Mouse (Mus musculus) ES-E14 (cell line): ENCODE measurements at regions not wholly inside any gene's neighbourhood (a gene's known extent, or its start where the extent isn't known, plus 50 kb on each side); places are given as distances from the start of the nearest gene placed in this dataset.
"Not testable (repeated sequence)": the region's sequence is repeated elsewhere in the genome, so short reads cannot be mapped to it uniquely, and the experiment has no call there.

Experiments used
- DNase-seq: peaks from one replicate; pipeline ENCODE4 v3.0.0-alpha.2; 2013; ENCODE audit warnings: low read depth, low spot score
- H3K27ac ChIP-seq: 2 replicates; pipeline ENCODE4 v1.5.1; 2012; ENCODE audit warnings: low read depth, mild to moderate bottlenecking, low read length, moderate library complexity, mixed read lengths; ENCODE audit not compliant: poor library complexity, insufficient read depth, severe bottlenecking
- H3K36me3 ChIP-seq: 2 replicates; pipeline ENCODE4 v1.6.1; 2012; ENCODE audit warnings: mild to moderate bottlenecking, low read length, moderate library complexity, mixed read lengths; ENCODE audit not compliant: control insufficient read depth, poor library complexity, insufficient read depth, severe bottlenecking
- H3K4me1 ChIP-seq, 2 experiments: fragments of 150-350 bp in 1 of 2; sonication (generic) in 1 of 2; 2 replicates each; pipeline ENCODE4 v1.6.1; 2012; ENCODE audit warnings: low read length in 2 of 2, mild to moderate bottlenecking in 1 of 2, mixed read lengths in 1 of 2; ENCODE audit not compliant: control insufficient read depth in 2 of 2, insufficient read depth in 2 of 2, poor library complexity in 1 of 2
- H3K4me3 ChIP-seq, 2 experiments: fragments of 150-350 bp in 1 of 2; sonication (generic) in 1 of 2; 2 replicates each; pipeline ENCODE4 v1.5.1; 2012; ENCODE audit warnings: low read length in 2 of 2, low read depth in 1 of 2, mild to moderate bottlenecking in 1 of 2, mixed read lengths in 1 of 2; ENCODE audit not compliant: insufficient read depth in 1 of 2, poor library complexity in 1 of 2, severe bottlenecking in 1 of 2
- H3K9ac ChIP-seq: 2 replicates; pipeline ENCODE4 v1.6.1; 2012; ENCODE audit warnings: low read depth, mild to moderate bottlenecking, low read length, mixed read lengths; ENCODE audit not compliant: poor library complexity, insufficient read depth, severe bottlenecking
- H3K9me3 ChIP-seq: fragments of 150-350 bp; sonication (generic); 2 replicates; pipeline ENCODE4 v1.6.1; 2012; ENCODE audit warnings: low read depth, mild to moderate bottlenecking, low read length; ENCODE audit not compliant: control insufficient read depth, insufficient read depth
- CHD2 ChIP-seq: IDR thresholded peaks from 2 replicates; pipeline ENCODE4 v1.6.1; 2014; ENCODE audit warnings: mild to moderate bottlenecking, low read depth, low read length, inconsistent platforms
- HCFC1 ChIP-seq: IDR thresholded peaks from 2 replicates; pipeline ENCODE4 v1.6.1; 2012; ENCODE audit warnings: low read length, inconsistent platforms, borderline replicate concordance; ENCODE audit not compliant: insufficient read depth
- MAFK ChIP-seq: IDR thresholded peaks from 2 replicates; pipeline ENCODE4 v1.6.1; 2014; ENCODE audit warnings: mild to moderate bottlenecking, low read depth, low read length, inconsistent platforms; ENCODE audit not compliant: insufficient read depth
- ZC3H11A ChIP-seq: IDR thresholded peaks from 2 replicates; pipeline ENCODE4 v1.6.1; 2012; ENCODE audit warnings: low read depth, mild to moderate bottlenecking, inconsistent platforms, low read length, borderline replicate concordance
- ZNF384 ChIP-seq: IDR thresholded peaks from 2 replicates; pipeline ENCODE4 v1.6.1; 2012; ENCODE audit warnings: low read depth, low read length, inconsistent platforms
- in situ Hi-C, 2 experiments: fragments of 600-800 bp; cut with MboI; formaldehyde crosslinking; loops; one replicate each; pipeline ENCODE4 v1.15.1; 2025; ENCODE audit warnings: low sequenced_read_pairs in 2 of 2, inconsistent platforms in 1 of 2; ENCODE audit not compliant: unreplicated experiment in 2 of 2

DNA sequence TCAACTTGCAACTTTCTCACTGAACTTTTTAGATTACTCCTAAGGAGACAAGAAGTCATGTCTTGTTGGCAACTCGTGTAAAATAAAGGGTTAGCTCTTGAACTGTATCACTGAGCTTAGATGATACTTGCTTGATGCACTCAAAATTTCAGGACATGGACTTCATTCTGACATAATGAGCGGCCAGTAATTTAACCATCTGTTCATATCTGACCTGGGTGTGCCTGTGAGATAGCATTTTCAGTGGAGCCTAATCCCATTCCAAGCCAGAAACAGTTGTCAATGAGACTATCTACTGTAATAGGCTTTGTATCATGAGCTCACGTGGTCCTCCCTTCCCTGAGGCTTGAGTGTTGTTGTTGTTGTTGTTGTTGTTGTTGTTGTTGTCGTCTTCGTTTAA, 240.3 kb downstream of the Dhx15 start:
- no peak overlapping the region for H3K4me3 ChIP-seq
- DNase-seq, result no peak
- no peak for TF ChIP-seq HCFC1
- TF ChIP-seq ZNF384, result no peak
- no peak for TF ChIP-seq ZC3H11A
- no peak for TF ChIP-seq MAFK
- no peak for TF ChIP-seq CHD2
- H3K27ac ChIP-seq, result no peak overlapping the region
- H3K9me3 ChIP-seq, result no peaks in the 10 kb centered on the region
- H3K4me1 ChIP-seq, result no peaks in the 10 kb centered on the region
- no peaks in the 10 kb centered on the region for H3K36me3 ChIP-seq
- in situ Hi-C loops, result no loop called here
- no peak overlapping the region for H3K9ac ChIP-seq

DNA sequence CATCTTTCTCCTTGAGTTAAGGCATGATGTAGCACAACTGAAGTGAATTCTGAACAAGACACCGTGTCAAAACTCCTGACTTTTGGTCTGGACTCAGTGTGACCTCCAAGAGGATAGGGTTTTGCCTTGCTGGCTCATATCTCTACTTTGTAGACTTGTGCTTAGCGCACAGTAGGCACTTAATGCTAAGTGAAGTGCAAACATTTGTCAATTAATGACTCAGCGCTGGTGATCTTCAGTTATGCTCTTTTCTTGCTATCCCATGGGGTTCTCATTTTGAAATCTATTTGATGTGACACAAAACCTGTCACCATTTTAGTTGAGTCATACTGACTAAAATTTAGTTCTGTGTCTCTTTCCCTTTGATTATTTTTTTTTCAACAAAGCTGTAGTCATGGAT, 244.3 kb downstream of the Dhx15 start:
- H3K27ac ChIP-seq, result no peak overlapping the region

DNA sequence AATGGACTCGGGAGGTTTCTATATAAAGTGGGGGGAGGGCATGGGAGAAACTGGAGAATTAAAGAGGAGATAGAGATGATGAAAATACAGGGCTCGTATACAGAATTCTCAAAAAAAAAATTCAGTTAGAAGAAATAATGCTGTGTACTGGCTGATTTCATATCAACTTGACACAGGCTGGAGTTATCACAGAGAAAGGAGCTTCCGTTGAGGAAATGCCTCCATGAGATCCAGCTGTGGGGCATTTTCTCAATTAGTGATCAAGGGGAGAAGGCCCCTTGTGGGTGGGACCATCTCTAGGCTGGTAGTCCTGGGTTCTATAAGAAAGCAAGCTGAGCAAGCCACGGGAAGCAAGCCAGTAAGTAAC, 248.4 kb downstream of the Dhx15 start:
- in situ Hi-C loops, H3K27ac ChIP-seq, H3K36me3 ChIP-seq, H3K9ac ChIP-seq, H3K9me3 ChIP-seq, H3K4me1 ChIP-seq, H3K4me3 ChIP-seq, DNase-seq: not testable (repeated sequence)

More for the DNA sequence above, 244.3 kb downstream of the Dhx15 start:
- TF ChIP-seq CHD2, result no peak
- no peak overlapping the region for H3K4me3 ChIP-seq
- H3K9ac ChIP-seq, result no peak overlapping the region
- H3K9me3 ChIP-seq, result no peaks in the 10 kb centered on the region
- no peaks in the 10 kb centered on the region for H3K36me3 ChIP-seq
- no peaks in the 10 kb centered on the region for H3K4me1 ChIP-seq
- in situ Hi-C loops, result no loop called here
- no peak for DNase-seq

DNA sequence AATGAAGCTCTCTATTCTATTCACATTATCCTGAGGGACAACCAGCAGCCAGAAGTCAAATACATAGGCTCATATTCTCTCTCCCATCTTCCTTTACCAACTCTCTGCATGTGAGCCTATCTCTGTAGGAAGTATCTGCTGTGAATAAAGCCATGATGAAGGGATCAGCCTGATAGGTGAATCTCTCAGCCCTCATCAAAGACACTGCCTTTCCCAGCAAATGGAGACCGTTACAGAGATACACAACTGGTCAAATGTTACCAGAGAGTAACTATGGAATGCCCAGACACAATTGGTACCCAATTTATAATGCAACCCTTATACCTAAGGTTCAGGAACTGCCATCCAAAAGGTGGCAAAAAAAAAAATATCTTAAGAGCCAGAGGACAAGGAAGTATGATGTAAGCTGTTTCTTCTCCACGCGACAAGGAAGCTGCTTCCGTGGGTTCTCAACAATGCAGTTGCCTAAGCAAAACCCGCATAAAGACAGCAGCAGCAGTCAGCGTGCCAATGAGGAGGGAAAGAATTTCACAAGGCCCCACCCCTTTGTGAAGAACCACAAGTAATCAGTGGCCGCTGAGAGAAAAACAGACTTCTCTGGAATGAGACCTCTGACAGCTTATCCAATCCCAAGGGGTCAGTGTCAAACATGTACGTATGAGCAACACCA, 248.9 kb downstream of the Dhx15 start:
- Histone ChIP-seq H3K4me3 (no peak overlapping the region), H3K9me3 (no peaks in the 10 kb centered on the region), H3K4me1 (no peaks in the 10 kb centered on the region), H3K9ac (no peak overlapping the region), H3K27ac (no peak overlapping the region), H3K36me3 (no peaks in the 10 kb centered on the region)
- DNase-seq, result no peak
- TF ChIP-seq HCFC1 (no peak), ZNF384 (no peak), ZC3H11A (no peak), CHD2 (no peak), MAFK (no peak)
- in situ Hi-C loops, result no loop called here

DNA sequence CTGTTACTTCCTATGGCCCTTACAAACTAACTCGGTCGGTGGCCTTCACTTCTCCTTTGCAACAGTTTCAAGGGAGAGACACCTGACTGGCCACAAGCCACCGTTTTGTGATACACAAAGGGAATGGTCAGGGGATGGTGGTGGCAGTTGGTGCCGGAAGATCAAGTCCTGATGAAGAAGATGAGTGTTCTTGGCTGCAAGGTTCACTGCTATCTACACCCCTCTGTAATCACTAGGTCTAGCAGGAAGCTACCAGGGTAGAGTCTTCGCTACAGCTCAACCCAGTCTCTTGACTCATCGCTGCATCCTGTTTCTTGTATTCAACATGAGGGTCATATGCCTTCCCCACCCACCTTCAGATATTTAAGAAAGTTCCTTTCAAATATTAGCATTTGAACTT, 251.5 kb downstream of the Dhx15 start:
- Histone ChIP-seq H3K9ac (no peak overlapping the region), H3K9me3 (no peaks in the 10 kb centered on the region), H3K4me1 (no peaks in the 10 kb centered on the region), H3K4me3 (no peak overlapping the region), H3K36me3 (no peaks in the 10 kb centered on the region), H3K27ac (no peak overlapping the region)
- no peak for DNase-seq
- TF ChIP-seq CHD2 (no peak), ZC3H11A (no peak), MAFK (no peak), ZNF384 (no peak), HCFC1 (no peak)
- in situ Hi-C loops, result no loop called here
